Mouse (Mus musculus) layer of hippocampus, adult 11-12 months (tissue): ENCODE data around the gene She.
"Not testable (repeated sequence)": the region's sequence is repeated elsewhere in the genome, so short reads cannot be mapped to it uniquely, and the experiment has no call there.

Experiments used
- DNase-seq: peaks from one replicate; pipeline ENCODE4 v3.0.0; 2022; ENCODE audit warnings: low spot score

She gene

GRCm38 (mm10) chr3:89818605-89819004 lies 12.6 kb upstream of the She start:
- no peak for DNase-seq

DNA sequence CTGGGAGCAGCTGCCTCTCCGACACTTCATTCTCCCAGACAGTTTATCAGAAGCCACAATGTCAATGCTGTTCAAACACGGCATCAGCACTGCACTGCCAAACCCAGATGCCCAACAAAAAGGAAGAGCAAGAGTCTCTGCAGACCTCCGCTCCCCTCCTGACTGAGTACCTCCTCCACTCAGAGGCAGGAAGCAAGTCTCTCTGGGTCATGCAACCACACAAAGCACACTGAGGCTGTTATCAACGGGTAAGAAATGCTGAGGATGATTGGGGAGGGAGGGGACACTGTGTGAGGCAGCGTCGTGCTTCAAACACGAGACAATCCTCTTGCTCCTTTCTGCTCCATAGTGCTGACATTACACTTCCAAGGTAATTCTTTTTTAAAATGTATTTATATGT lies 11.3 kb upstream of the She start:
- DNase-seq, result no peak

DNA sequence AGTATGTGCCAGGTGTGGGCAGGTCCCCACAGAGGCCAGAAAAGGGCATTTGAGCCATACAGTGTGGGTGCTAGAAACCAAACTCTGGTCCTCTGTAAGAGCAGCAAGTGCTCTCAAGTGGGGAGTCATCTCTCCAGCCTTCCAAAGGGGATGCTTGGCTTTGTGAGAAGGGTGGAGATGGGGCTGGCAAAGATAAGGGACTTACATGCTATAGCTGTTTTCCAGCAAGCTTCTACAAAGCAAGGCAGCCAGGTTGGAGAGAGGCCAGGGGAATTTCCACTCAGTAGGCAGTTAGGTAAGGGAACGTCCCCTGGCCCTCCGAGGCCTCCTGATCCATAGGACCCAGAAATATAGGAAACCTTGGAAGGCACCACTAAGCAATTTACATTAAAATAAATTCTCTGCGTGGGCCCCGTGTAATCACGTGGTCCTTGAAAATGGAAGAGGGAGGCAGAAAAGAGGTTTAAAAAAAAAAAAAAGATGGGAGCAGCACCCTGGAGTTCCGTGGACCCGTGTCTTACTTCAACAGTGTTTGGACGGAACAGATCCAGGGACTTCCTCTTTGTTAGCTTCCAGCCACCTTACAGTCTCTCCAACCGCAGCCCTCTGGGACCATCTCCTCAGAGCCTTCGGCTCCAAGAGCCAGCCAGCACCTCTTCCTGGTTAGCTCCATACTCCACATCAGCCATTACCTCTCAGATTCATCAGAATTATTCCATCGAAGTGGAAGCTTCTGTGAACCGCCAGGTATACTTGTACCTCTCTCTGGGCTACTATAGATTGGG lies 10.7 kb upstream of the She start:
- no peak for DNase-seq

DNA sequence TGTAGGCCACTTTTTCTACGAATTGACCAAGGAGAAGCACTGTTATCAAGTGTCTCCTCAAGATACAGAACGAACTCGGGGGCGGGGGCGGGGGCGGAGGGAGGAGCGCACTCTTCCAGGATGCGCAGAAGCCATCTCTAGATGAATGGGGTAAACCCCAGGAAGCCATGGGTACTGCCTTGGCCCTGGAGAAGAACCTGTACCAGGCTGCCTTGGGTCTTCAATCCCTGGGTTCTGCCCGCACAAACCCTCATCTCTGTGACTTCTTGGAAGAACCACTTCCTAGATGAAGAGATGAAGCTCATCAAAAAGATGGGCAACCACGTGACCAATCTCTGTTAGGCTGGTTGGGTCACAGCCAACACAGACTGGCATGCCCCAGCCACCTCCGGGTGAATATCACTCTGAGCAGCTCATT lies 10.1 kb upstream of the She start:
- DNase-seq, result no peak

DNA sequence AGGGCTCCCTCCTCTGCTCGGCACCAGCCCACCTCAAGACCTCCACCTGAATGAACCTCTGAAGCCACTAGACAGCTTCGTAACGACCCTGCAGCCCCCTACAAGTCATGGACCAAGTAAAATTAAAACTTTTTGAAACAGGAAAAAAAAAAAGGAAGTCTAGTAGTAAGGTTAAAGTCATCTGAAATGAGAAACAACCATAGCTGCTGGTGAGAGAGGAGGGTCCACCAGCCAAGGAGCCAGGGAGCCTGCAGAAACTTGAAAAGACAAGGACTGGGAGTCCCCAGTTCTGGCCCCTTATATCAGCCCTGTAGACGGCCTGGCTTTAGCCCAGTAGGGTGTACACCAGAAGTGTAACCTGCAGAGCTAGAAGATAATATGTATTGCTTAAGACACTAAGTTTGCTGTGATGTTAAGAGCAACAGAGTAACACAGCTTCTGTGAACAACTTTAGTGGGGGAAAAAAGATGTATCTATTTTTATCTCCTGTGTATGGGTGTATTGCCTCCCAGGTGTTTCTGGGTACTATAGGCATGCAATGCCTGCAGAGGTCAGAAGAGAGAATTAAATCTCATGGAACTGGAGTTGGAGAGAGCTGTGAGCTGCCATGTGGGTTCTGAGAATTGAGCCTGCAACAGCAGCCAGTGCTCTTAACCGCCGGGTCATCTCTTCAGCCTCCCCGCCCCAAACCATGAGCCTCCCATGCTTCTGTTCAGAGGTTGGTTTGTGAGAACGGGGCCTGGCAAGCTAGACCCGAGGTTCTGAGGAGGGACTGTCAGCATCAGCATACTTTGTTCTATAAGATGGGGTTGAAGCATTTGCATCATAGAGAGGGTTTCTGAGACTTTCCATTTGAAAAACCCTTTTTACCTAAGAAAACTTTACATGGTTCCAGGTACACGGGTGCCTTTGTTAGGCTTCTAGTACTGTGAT lies 9.4 kb upstream of the She start:
- no peak for DNase-seq

DNA sequence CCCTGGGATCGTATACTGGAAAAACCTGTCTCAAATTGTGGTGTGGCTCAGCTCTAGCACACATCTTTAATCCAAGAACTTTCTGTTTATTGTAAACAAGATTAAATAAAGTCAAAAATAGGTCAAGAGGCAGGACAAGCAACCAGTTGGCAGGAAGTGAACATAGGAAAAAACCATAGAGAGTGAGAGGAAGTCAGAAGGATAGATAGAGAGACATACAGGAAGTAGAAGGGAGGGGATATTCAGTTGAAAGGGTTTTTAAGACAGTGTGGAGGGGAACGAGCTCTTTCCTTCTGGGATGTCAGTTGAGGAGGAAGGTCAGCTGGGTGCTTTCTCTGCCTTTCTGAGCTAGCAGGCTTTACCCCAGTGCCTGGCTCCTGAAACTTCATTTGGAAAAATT lies 7.6 kb upstream of the She start:
- no peak for DNase-seq

DNA sequence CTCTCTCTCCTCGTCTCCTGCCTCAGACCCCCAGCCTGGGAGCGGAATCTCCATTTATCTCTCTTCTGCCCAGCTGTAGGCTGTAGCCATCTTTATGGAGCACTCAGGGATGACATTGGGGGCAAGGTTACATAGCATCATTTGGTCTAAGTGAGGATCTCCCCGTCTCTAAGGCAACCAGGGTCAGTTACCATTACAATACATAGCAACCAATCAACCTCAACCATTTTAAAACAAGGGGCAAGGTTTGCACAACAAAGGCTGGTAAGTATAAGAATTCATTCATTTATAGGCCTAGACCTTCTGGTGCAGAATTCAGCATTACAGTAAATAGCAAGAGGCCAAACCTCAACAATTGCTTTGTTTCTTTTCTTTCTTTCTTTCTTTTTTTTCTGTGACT lies 4.9 kb upstream of the She start:
- DNase-seq, result no peak

DNA sequence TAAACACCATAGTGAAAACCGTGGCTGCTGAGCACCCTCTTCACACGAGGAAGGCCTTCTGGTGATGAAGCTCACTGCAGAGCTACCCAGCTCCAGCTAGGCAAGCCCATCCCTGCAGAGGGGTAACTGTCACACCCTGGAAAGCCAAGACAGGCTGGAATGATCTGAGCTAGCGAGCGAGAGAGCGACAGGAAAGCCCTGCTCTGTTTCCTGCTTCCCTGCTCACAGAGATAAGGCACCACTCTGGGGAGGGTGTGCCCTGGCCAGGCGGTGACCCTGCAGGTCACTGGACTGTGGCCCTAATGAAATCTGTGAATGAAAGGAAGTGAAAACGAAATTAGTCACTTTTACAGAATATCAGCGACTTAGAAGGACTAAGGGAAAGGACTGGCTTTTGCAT lies 4.2 kb downstream of the She start:
- no peak for DNase-seq

DNA sequence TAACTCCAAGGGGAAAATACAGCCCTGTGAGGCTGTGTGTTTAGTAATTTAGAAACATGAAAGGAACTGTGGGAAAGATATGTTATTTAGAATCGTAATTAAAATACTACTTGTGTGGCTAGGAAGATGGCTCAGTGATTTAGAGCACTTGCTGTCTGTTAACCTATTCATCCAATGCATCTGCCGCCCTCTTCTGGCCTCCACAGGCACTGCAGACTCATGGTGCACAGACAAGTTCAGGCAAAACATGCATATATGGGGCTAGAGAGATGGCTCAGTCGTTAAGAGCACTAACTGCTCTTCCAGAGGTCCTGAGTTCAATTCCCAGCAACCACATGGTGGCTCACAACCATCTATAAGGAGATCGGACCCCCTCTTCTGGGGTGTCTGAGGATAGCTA lies 11.1 kb downstream of the She start:
- DNase-seq, result no peak

DNA sequence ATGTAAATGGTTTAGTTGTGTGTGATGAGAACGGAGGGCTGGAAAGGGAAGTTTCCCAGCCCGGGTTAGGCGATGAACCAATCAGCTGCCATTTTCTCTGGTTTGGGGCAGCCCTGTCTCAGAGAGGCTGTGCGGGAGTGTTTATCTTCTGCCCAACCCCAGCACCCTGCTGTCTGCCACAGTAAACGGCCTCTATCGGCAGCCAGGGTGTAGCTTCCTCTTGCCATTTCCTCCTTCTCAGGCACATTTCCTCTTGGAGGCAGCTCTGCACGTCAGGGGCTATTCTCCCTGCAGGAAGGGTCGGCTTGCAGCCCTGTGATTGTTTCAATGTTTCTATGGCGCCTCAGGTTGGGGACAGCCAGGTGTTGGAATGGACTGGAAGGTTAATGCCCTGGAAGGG lies 12.0 kb downstream of the She start:
- no peak for DNase-seq

DNA sequence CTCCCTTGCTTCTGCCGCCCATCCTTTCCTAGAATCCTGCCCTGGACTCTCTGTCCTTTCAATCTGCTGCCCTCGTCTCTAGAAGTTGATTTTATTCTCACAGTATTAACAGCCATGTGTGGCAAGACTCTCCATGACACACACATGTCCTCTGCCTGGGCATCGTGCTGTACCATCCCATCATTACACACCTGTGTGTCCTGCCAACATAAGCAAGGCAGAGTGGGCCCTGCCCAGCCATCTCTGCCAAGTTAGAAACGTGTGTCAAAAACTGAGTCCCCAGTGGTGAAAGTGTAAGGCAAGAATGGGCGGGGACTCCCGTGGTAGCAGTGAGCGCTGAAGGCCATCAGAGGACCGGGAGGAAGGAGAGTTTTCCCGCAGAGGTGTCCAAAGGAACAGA lies 14.6 kb downstream of the She start:
- DNase-seq, result no peak

DNA sequence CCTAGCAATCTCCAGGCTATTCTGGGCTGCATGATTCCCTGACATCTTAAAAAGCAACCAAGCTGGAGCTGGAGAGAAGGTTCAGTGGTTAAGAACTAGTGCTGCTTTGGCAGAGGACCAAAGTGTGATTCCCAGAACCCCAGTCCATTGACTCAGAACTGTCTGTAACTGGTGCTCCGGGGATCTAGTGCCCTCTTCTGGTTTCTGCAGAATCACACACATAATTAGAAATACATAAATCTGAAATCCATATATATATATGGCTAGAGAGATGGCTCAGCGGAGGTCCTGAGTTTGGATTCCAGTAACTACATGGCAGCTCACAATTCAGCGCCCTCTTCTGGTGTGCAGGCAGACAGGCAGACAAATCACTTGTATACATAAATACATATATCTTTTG lies 16.0 kb downstream of the She start:
- DNase-seq, result no peak

- no peak for DNase-seq
Measured at GRCm38 (mm10) chr3:89847596-89847995, 16.4 kb downstream of the She start.

- DNase-seq, result no peak
Measured at GRCm38 (mm10) chr3:89848083-89848482, 16.9 kb downstream of the She start.

DNA sequence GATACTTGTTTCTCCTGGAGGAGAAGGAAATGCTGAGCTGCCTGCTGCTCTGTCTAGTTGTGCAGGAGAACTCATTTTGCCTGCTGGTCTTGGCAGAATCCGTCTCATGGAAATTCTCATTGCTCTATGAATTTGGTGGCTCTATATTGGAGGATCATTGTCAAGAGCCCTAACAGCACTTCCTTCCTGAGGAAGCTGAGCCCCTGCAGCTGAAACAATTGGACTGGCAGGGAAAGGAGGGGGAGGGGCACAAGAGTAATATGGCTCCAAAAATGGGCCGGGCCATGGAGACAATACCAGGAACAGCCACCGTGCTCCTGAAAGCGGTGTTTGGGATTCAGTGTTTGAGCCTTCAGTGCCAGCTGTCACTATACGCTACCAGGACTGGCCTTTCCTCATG lies 22.6 kb downstream of the She start:
- no peak for DNase-seq

DNA sequence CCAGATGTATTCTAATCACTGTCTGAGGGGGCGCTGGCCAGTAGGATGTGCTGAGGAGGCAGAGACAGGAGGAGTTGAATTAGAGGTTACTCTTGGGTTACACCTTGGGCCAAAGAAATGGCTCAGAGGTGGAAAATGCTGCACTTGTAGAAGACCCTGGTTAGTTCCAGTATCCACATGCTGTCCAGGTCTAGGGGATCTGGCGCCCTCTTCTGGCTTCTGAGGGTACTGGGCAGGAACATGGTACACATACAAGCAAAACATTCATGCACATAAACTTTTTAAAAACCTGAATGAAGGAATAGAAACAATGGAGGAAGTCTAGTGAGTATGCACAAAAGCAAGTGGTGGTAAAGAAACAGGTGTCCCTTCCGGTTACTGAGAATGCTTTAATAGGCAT lies 26.2 kb downstream of the She start:
- no peak for DNase-seq

DNA sequence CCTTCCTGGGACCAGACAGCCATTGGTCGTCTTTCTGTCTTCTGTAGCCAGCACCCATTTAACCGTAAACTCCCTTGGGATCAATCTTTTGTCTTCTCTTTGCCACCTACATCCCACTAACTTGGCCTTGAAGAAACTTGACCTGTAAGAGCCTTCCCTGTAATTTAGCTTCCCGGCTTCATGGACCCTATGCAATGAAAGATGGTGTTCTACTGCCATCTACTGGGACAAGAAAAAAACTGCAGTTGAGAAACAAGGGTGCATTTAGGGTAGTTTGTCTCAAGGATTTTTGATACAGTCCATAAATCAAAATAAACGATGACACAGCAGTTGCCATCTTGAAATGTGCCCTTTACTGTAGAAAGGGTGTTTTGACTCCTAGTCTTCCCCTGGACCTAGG lies 27.0 kb downstream of the She start:
- DNase-seq, result no peak

GRCm38 (mm10) chr3:89858888-89859287 lies 27.7 kb downstream of the She start:
- DNase-seq, result peak; percentile 76

- no peak for DNase-seq
Measured at GRCm38 (mm10) chr3:89859936-89860335, 28.8 kb downstream of the She start.

GRCm38 (mm10) chr3:89860343-89860742 lies 29.2 kb downstream of the She start:
- DNase-seq, result no peak

GRCm38 (mm10) chr3:89861070-89861469 lies 29.9 kb downstream of the She start:
- DNase-seq, result peak; percentile 48

DNA sequence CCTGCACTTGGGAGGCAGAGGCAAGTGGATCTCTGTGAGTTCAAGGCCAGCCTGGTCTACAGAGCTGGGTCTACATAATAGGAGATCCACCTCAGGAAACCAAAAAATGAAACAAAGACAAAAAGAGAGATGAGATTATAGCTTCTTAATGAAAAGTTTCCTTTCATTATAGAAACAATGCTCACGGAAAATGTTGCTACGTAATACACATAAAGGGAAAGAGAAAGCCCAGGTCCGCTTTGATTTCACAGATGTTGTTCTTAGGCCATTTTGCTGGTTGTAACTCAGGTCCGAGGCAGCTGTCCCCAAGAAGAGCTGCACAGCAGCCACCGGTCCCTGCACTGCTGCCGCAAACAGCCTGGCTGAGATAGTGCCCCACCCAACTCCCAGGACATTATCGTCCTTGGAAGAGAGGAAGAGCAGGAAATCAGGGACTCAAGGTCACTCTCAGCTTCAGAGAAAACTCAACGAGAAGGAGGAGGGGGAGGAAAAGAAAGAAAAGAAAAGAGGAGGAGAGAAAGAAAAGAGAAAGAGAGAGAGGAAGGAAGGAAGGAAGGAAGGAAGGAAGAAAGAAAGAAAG lies 31.1 kb downstream of the She start:
- no peak for DNase-seq

DNA sequence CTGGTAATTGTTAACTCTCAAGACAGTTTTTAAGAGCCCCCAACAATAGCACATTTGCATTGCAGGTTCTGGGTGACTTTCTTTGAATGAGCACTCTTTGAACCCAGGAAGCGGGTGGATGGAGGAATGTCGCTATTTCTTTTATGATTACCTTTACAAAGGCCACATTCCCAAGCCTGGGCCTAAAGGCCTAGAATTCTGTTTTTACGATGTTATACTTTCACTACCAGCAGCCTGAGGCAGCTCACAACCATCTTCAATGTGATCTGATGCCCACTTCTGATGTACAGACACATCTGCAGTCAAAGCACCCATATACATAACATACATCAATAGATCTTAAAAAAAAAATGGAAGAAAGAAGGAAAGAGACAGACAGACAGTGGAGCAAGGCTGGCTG lies 32.1 kb downstream of the She start:
- not testable (repeated sequence) for DNase-seq
